Mouse (Mus musculus) lung, postnatal 25 days (tissue): ENCODE data around the gene Scin.

Experiments
- DNase-seq: peaks from one replicate; pipeline ENCODE4 v3.0.0; 2022; ENCODE audit warnings: low spot score

Scin gene

DNA sequence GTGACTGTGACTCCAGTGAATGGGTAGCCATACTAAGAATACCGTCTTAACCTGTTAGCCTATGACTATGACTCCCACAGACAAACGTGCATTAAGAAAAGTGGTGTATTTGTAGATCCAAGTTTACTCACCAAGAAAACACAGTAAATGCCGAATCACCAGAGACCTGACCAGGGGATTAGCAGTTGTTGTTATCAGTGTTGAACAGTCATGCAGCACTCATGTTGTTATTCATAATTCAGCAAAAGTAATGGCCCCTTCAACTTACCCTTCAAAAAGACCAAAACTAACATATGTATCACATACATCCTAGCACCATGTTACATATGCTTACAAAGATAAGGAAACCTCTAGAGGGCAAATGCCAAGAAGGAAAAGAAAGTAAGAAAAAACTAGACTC, 106.6 kb downstream of the Scin start:
- DNase-seq, result no peak

DNA sequence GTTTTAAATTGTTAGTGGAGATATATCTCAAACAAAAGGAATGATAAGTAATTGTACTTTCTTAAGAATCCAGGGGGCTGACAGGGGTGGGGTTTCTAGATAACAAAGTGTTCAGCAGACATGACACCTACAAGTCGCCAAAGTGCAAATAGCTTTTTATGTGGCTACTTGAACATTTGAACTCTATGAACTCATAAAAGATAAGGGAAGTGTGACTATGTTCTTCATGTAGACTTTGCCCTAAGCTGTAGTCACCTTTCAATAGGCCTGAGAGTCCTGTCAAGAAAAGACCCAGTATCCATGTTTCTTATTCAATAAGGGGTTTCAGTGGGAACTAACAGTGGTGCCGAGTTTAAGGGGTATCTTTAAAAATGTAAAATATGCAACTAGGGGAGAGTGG, 110.1 kb downstream of the Scin start:
- DNase-seq, result no peak

DNA sequence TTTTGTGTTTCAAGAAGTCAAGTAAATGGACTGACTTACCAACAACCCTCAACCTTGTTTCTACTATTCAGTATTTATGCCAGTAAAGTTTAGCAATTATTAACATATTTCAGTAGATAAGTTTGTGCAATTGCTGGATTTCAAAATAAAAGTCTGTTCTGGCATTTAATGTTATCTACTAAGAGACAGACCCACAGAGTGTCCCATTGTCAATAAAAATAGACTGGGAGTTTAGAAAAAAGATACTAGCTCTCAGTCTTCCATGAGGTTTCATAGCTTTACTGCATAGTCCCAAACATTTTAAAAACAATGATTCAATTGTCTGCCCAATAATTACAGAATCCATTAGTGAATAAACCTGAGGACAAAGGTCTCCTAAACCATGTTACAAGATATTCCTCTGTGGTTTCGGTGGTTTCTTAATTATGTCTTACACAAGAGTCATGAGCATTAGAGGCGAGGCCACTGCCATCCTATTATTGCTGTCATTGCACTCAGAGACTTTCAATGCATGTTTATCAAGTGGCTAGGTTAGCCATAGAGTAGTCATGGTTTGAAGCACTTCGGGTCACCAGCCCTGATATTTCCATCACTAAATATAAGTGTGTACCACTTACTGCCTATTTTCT, 110.9 kb downstream of the Scin start:
- no peak for DNase-seq

DNA sequence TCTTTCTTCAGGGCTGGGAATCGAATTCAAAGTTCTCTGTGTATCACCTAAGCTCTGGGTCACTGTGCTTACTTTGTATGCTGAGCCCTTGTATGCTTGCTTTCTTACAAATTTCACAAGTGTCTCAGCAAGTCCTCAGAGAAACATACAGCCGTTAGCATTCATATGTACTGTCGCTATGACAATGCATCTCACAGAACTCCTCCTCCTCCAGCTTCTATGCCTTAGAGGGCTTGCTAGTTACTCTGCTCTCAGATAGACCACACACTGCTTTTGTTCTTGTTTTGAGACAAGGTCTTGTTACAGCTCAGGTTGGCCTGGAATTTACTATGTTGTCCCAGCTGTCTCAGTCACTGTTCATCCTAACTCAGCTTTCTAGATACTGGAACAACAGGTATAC, 111.7 kb downstream of the Scin start:
- DNase-seq, result no peak

DNA sequence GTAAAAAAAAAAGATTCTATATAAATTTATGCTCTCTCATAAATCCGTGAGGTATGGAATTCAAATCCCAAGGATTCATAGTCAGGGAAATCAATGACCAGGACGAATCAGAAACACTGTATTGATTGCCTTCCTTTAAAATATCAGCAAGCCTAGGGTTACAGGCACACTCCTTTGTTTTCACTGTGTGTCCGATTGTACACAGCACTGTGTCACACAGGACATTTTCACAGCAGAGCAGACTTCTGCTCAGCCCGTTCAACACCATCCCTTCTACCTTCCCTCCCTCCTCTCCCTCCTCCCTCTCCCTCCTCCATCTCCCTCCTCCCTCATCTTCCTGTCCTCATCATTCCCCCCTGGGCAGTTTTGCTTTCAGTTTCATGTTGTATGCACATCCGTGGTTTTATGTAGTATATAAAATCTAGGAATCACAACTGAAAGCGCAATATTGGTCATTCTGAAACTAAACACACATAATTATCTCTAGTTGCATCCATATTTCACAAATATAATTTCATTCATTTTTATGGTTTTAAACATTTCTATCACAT, 116.0 kb downstream of the Scin start:
- no peak for DNase-seq

DNA sequence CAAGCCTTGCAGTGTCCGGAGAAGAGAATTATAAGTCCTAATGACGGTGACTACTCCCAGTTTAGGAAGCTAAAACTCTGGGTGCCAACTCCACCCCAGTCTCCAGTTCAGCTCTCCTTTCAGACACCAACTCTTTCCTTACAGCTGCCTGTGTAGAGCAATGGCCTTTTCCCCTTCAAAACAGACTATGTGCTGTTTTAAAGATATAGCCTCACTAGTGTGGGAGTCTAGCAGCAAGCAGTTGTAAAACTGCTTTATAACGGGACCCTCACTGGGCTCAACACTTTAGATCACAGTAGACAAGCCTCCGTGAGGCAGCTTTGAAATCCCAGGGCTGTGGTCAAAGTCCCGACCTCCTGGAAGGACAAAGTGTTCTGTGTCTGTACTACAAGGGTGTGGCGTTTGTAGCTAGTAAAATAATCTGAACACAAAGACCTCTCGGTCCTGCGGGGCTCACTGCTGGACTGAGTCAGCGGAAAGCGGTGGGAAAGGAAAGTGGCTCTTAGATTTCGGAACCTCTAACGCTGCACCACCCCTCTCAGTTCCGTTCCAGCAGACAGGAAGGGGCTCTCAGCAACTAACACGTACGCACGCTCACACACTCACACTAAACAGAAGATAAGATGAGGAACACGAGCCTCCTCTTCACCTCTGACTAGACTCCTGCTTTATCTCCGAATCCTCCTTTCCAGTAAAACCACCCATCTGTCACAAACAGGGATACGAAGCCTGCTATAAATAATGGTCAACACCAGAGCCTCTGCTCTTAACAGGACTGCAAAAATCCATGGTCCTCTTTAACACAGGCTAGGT, 117.2 kb downstream of the Scin start:
- DNase-seq, result peak; percentile 87

DNA sequence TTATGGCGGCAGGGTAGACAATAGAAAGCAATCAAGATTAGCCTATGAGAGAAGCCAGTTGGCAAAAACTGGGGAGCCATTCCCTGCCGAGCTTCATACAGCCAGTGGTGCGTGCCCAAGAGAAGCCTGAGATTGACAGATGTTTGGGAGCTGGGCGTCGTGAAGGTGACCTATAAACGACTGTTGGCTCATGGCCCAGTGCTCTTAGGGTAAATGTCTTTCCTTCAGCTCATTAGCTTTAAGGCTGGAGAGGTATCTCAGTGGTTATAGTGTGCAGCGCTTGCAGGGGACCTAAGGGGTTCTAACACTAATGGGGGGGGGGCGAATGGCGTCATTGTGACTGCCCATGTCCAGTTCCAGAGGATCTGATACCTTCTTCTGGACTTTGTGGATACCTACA, 118.0 kb downstream of the Scin start:
- no peak for DNase-seq

DNA sequence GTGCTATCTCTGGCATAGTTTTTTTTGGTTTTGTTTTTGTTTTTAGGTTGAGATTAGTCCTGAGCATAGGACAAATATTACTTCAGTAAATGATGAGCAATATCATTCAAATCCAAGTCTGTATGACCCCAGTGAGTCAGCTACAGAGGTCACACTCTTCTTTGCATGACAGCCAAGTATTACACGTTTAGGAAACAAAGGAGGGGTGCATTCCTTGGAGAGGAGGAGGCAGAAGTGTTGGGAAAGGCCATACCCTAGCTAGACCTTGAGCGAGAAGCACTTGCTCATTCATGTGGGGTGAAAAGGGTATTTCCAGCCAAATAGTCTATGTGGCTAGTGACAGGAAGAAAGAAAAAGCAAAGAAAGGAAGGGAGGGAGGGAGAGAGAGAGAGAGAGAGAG, 124.2 kb downstream of the Scin start:
- DNase-seq, result no peak
